Mouse (Mus musculus) adrenal gland, postnatal 36 days (tissue): ENCODE results near the gene Tle4. TPM values are rescaled to one million over a fixed set of nuclear protein-coding genes. Genes with fewer than 3 reads are reported as not detected.

ENCODE experiments used
- DNase-seq, 2 experiments: peaks; one replicate each; pipeline ENCODE4 v3.0.0; 2021; ENCODE audit warnings: mixed read lengths in 1 of 2
- total RNA-seq, 2 experiments: library from RNA; stranded (reverse); gene quantifications; 2 replicates each; pipeline ENCODE4 v1.2.3; 2021

Tle4 gene
- total RNA-seq, 2 experiments from 2014 or later = 10.2 to 13.2 TPM

DNA sequence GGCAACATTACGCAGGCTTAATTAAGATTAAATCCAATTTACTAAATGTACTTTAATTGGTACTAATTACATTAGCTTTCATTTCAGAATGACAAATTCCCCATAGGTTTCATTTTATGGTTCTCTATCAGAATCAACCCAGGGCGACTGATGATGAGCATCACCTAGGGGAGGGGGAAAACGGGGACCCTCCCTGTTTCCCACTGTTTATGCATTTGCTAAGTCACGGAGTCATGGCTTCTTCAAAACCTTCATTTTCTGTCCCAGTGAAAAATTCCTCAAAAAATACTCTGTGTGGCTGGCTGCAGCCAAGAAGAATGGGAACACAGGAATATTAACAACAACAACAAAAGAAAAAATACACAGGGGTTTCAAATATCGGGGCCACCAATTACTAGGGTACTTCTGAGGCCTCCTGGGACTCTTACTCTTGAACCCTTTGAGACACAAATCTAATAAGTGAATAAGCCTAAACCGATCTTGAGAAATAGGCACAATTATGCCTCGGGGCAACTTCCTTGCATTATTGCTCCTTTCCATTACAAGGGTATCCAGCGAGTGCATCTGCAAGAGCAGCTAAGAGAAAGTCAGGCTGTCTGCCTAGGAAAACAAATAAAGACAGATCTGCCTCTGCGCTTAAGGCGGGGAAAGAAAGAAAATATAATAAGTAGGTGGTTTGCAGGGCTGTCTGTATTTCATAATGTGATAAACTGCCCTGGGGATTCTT is 5.9 kb downstream of the Tle4 start:
- no peak for DNase-seq

DNA sequence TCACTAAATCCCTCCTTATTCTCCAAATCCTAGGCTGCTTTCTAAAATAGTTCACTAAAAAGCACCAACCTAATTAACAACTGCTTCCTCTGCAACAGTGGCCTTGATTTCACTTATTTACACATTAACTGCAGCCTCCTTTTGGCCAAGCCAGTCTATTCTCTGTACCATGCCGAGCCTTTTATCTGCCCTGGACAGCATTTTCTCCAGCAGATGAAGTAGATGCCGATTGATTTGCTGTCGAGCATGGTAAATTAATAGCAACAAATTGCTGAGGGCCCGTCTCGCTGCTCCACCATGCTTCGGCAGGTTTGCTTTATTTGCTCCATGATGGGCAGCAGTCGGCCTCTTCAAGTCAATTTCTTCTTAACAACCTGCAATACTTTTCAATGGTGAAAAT is 7.7 kb downstream of the Tle4 start:
- DNase-seq = no peak

DNA sequence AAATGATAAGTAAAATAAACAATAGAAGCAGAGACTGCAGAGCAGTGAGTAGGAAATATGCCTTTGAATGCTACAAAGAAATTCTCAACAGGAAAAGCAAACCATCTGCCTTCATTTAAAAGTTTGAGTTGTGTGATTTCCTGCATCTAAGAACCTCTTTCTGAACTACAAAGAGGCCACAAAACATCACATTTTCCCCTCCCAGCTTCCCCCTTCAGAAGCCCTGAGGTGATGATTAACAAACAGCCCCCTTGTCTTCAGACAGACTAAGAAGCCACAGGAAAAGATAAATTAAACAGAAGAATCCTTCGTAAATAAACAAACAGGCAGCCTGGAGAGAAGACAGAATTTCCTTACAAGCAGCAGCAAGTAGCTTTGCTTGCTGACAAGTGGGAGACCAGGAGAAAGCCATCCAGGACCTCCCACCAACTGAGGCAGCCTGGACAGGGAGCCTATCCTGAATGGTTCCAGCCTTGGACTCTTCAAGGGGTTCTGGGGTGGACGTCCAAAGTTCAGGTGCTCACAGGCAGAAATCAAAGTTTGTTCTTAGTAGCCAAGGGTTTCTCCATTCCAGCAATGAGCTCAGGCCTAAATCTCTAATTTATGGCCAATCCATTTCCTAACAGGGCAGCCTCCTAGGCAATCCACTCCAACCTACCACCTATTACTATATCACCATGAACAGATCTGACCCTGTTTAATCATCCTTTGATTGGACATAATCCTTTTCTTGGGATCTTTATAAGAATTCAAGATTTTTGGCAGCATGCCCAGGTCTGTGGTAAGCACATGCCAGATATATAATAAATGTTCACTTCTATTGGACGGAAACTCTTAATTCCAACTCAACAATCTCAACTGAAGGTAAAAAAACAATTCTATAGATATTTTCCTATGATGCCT is 9.4 kb downstream of the Tle4 start:
- peak in 1 of 2 experiments; percentile 27 for DNase-seq

DNA sequence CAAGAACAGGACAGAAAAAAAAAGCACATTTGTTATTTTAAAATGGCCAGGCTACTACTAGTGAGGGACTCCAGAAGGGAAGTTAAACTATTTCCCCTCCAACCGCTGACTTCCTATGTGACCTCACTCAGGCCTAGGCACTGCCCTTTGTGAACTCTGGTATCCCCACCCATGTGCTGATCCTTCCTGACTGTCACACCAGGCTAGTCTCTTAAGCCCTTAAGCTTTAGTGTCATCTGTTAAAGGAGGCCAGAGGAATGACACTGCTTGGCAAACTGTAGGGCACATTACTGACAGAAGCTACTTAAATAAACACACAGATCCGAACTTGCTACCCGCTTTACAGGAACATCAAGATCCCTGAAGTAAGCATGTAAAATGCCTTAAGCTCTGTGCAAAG is 11.7 kb downstream of the Tle4 start:
- no peak for DNase-seq

DNA sequence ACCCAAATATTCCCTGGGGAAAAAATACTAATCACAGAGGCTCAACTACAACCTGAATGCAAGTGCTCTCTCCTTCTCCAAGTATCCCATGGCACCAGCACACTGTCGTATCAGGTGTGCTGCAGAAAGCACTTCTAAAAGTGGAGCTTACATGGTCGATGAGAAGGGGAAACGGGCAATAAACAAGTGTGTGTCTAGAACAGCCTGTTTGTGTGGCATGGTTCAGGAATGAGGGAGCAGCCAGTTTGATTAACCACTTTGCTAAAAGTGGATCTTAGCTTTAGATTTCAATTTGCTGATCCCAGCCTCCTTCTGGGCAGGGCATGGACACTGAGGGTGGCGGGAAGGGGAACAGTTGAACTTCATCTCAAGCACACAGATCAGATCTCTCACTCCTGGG is 12.1 kb downstream of the Tle4 start:
- DNase-seq = no peak

- DNase-seq = no peak
Measured at GRCm38 (mm10) chr19:14585235-14585634, 12.6 kb downstream of the Tle4 start.

- DNase-seq = no peak
Measured at GRCm38 (mm10) chr19:14578698-14579097, 19.2 kb downstream of the Tle4 start.

GRCm38 (mm10) chr19:14578016-14578415 is 19.8 kb downstream of the Tle4 start:
- no peak for DNase-seq

DNA sequence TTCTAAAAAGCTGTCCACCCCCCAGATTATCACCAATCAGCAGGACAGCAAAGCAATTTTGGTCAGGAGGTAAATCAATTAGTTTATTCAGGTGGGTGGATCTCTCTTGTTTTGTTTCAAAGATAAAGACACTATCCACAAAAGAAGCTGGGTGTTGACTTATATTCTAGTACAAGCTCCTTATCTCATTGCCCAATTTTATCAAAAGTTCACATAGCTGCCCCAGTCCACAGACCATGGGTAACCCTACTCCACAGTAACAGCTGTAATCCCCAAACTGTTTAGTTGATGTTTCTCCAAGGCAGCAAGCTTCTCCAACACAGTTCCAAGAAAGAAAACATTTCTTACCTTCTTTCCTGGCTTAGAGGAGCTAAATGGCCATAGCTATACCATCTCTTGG is 21.5 kb downstream of the Tle4 start:
- DNase-seq = no peak

DNA sequence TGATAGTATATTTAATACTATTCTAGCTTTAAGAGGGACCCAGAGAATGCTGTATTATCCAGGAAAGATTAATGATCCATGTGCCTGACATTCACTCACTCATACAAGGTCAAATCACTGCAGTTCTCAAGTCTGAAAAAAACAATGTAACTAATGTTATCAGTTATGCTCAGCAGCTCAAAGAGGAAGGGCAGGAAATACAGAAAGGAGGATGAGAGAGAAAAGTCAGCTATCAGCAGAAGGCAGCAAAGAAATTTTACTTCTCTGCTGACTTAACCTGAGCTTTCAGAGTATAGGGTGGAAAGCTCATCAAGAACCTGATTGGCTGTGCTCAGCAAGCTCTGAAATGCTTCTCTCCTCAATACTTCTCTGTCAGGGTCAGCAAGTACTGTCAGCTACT is 29.0 kb downstream of the Tle4 start:
- no peak for DNase-seq

DNA sequence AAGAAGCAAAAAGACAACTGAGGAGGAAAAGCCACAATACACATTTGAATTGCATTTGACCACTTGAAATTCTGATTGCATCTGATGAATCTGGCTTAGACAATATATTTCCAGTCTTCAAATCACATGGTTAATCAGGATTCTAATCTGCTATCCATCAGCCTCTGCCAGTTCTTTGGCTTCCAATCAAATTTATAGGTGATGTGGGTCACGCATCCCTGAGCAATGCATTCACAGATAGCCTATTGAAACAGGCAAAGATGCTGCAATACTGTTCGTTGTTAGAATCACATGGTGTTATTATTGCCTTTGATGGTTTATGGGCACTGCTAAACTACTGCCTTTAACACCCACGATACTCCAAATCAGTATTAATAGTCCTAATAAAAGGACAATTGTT is 30.8 kb downstream of the Tle4 start:
- DNase-seq = no peak

GRCm38 (mm10) chr19:14566564-14567021 is 31.3 kb downstream of the Tle4 start:
- DNase-seq = no peak

DNA sequence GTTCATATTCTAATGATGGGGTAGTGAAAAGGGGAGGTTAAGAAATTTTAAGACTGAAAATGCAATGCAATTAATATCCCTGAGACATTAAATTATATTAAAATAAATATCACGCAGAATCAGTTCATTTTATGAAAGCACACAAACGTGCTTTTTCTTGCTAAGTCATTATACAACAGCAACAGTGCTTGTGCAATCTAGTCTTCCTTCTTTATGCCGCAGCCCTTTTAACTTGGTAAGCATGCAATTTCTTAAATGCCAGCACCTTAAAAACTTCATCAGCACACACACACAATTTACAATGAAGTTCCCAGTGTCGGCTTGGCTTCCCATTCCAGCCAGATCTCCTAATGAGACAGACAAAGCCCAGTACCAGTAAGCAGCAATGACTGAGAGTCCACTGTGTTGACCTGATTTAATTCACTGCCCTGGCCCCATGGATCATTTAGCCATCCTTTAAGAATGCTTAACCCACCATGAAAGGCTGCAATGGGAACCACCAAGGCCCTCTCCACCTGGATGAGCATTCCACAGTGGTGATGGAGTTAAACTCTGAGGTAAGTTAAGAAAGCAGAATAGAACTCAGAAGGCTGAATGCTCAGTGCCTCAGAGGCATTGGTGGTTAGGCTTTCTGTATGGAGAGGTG is 32.3 kb downstream of the Tle4 start:
- no peak for DNase-seq

GRCm38 (mm10) chr19:14563273-14563959 is 34.4 kb downstream of the Tle4 start:
- DNase-seq = no peak

DNA sequence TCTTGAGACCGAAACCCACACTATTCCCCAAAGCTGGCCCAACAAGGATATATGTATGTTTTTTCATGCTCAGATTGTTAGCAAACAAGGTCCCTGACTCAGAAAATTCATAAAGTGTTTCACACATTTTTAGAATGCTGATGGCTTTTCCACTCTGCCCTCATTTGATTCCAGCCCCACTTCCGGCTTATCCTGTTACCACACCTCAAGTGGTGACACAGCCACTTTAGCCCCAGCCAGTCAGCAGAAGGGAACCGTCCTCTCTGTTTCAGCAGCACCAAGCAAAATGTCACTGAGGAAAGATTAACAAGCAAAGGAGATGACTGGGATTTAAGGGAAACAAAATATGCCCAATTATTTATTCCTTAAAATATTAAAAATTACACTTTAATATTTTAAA is 50.0 kb downstream of the Tle4 start:
- no peak for DNase-seq

GRCm38 (mm10) chr19:14547133-14547842 is 50.6 kb downstream of the Tle4 start:
- DNase-seq = no peak

DNA sequence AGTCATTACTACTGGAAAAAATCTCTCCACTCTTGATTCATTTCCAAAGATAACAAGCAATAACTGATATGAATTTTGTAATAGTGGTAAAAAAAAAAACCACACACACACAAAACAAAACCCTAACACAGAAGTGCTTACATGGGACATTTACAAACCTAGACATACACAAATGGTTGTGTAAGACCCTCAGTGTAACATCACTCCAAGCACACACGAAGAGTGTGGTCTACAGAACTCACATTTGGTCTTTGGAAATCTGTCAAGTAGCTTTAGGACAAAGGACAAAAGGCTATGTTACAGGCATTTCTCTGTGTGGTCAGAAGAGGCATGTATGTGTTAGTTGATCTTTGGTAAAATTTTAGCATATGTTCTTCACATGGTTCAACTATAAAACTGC is 52.4 kb downstream of the Tle4 start:
- no peak for DNase-seq

GRCm38 (mm10) chr19:14543305-14543704 is 54.5 kb downstream of the Tle4 start:
- no peak for DNase-seq

- DNase-seq = no peak
Measured at GRCm38 (mm10) chr19:14540678-14541077, 57.2 kb downstream of the Tle4 start.

DNA sequence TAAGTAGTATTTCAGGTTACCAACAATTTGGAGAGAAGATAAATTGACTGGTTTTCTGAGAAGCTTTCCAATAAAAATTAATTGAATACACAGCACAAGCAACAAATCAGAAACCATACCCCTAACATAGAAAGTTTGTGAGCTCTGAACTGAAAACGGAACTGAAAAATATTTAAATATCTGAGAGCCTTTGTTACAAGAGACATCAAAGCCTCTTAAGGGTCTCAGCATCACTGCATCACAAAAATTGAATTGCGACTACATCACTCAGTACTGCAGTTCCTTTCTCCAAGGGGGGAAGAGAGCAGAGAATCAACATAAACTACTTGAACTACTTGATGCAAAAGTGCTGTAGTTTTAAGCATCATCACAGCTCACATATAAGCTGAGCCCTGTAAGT is 61.2 kb downstream of the Tle4 start:
- no peak for DNase-seq

DNA sequence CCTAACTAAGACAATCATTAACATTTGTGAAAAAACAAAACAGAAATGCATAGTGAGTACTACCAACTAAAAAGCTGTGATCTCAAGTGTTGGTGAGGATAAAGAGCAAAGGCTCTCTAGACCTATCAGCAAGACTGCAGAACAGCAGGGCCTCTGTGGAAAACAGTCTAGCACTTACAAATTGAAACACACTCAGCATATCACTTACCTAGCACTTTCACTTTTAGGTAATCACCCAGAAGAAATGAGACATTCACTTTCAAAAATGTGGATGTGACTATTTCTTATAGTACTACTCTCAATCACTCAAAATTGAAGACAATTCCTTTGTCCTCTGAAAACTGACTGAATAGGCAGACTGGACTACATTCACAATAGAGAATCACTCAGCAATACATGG is 63.4 kb downstream of the Tle4 start:
- DNase-seq = no peak

DNA sequence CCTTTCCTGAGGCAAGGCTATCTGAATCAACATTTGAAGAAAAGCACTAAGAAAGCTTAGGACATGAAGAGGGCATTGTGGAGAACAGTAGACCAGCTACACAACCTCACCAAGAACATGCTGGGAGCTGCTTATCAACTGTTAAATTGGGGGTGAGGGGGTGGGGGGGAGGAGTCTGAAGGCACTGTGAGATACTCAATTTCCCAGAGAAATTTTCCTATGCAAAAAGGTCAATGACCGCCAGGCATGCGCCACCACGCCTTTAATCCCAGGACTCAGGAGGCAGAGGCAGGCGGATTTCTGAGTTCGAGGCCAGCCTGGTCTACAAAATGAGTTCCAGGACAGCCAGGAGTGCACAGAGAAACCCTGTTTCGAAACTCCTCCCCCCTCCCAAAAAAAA is 65.0 kb downstream of the Tle4 start:
- DNase-seq = no peak
